Mouse (Mus musculus) left cerebral cortex, postnatal 10 days (tissue): ENCODE measurements around the gene Cnot1. TPM values are rescaled to one million over a fixed set of nuclear protein-coding genes. Genes with fewer than 3 reads are reported as not detected.
"Not testable (repeated sequence)": the region's sequence is repeated elsewhere in the genome, so short reads cannot be mapped to it uniquely, and the experiment has no call there.

ENCODE experiments used
- DNase-seq, 2 experiments: peaks; one replicate each; pipeline ENCODE4 v3.0.0; 2021 to 2022; ENCODE audit warnings: low spot score in 2 of 2, mixed read lengths in 1 of 2; ENCODE audit errors: extremely low spot score in 1 of 2
- intact Hi-C: fragments of 180-260 bp; cut with DNase I; formaldehyde crosslinking; loops from one replicate; pipeline ENCODE4 v1.15.1; 2025
- total RNA-seq, 2 experiments: library from RNA; stranded (reverse); gene quantifications; 2 replicates each; pipeline ENCODE4 v1.2.3; 2021

The Cnot1 gene
- 100 to 1,000 TPM; 136 to 146 TPM for total RNA-seq

- intact Hi-C loops = no loop called here
- peak; percentile 97 to 99 for DNase-seq
Measured at GRCm38 (mm10) chr8:95807331-95807843, at the start of gene Cnot1. Gene Cnot1, minus strand, starts transcription at chr8:95807464.

GRCm38 (mm10) chr8:95854174-95854573 is 46.9 kb upstream of the Cnot1 start:
- intact Hi-C loops = no loop called here
- DNase-seq = no peak

GRCm38 (mm10) chr8:95853102-95853843 is 46.0 kb upstream of the Cnot1 start, which contains the start of gene Slc38a7:
Gene Slc38a7, minus strand, starts transcription at chr8:95853539.
- intact Hi-C loops = no loop called here
- peak; percentile 73 to 88 for DNase-seq

- intact Hi-C loops = no loop called here
- no peak for DNase-seq
Measured at GRCm38 (mm10) chr8:95852290-95852689, 45.0 kb upstream of the Cnot1 start.

GRCm38 (mm10) chr8:95850326-95850725 is 43.1 kb upstream of the Cnot1 start:
- intact Hi-C loops = no loop called here
- DNase-seq = no peak

- intact Hi-C loops = no loop called here
Measured at GRCm38 (mm10) chr8:95848734-95849464, 41.6 kb upstream of the Cnot1 start.

GRCm38 (mm10) chr8:95848061-95848551 is 40.8 kb upstream of the Cnot1 start:
- DNase-seq = peak in 1 of 2 experiments; percentile 45
- intact Hi-C loops = no loop called here

More at GRCm38 (mm10) chr8:95848734-95849464, 41.6 kb upstream of the Cnot1 start:
- no peak for DNase-seq

GRCm38 (mm10) chr8:95845026-95845425 is 37.8 kb upstream of the Cnot1 start:
- intact Hi-C loops = no loop called here
- no peak for DNase-seq

GRCm38 (mm10) chr8:95843968-95844367 is 36.7 kb upstream of the Cnot1 start:
- DNase-seq = no peak
- intact Hi-C loops = no loop called here

- intact Hi-C loops = no loop called here
- DNase-seq = no peak
Measured at GRCm38 (mm10) chr8:95841436-95841835, 34.2 kb upstream of the Cnot1 start.

GRCm38 (mm10) chr8:95839289-95839688 is 32.0 kb upstream of the Cnot1 start:
- intact Hi-C loops = loop anchor here (10.0 kb wide), 1 partner anchor 234 kb away; no protein-coding TSS in a partner anchor
- no peak for DNase-seq

- no peak for DNase-seq
- intact Hi-C loops = loop anchor here (10.0 kb wide), 1 partner anchor 232 kb away; no protein-coding TSS in a partner anchor
Measured at GRCm38 (mm10) chr8:95837266-95837665, 30.0 kb upstream of the Cnot1 start.

- DNase-seq = no peak
- intact Hi-C loops = loop anchor here (10.0 kb wide), 1 partner anchor 231 kb away; no protein-coding TSS in a partner anchor
Measured at GRCm38 (mm10) chr8:95835891-95836290, 28.6 kb upstream of the Cnot1 start.

GRCm38 (mm10) chr8:95833435-95833984 is 26.2 kb upstream of the Cnot1 start:
- DNase-seq = no peak

GRCm38 (mm10) chr8:95832603-95833434 is 25.6 kb upstream of the Cnot1 start:
- peak; percentile 77 to 82 for DNase-seq
- intact Hi-C loops = loop anchor here (5.0 to 10.0 kb wide), 3 partner anchors 61 to 228 kb away; no protein-coding TSS in a partner anchor

More at GRCm38 (mm10) chr8:95833435-95833984, 26.2 kb upstream of the Cnot1 start:
- intact Hi-C loops = loop anchor here (5.0 to 10.0 kb wide), 3 partner anchors 61 to 229 kb away; no protein-coding TSS in a partner anchor

GRCm38 (mm10) chr8:95830144-95830543 is 22.9 kb upstream of the Cnot1 start:
- intact Hi-C loops = loop anchor here (5.0 to 10.0 kb wide), 3 partner anchors 58 to 225 kb away; no protein-coding TSS in a partner anchor

GRCm38 (mm10) chr8:95825162-95825561 is 17.9 kb upstream of the Cnot1 start, which contains the start of gene Sap18b:
Gene Sap18b, plus strand, starts transcription at chr8:95825346.
- intact Hi-C loops = not testable (repeated sequence)

More at GRCm38 (mm10) chr8:95830144-95830543, 22.9 kb upstream of the Cnot1 start:
- DNase-seq = no peak

GRCm38 (mm10) chr8:95822699-95823098 is 15.4 kb upstream of the Cnot1 start:
- DNase-seq = no peak
- intact Hi-C loops = no loop called here

More at GRCm38 (mm10) chr8:95825162-95825561, 17.9 kb upstream of the Cnot1 start, which contains the start of gene Sap18b:
- DNase-seq = not testable (repeated sequence)
